Mouse (Mus musculus) cerebellum, adult 2 months (tissue): ENCODE results near the gene Gmppb. TPM values are rescaled to one million over a fixed set of nuclear protein-coding genes. Genes with fewer than 3 reads are reported as not detected.

Source experiments
- DNase-seq, 2 experiments: peaks; one replicate each; pipeline ENCODE4 v3.0.0; 2021
- H3K27ac ChIP-seq: fragments of 200-500 bp; 2 replicates; pipeline ENCODE4 v1.5.1; 2012; ENCODE audit warnings: low read length, control low read depth, inconsistent platforms; ENCODE audit not compliant: insufficient read depth
- H3K27me3 ChIP-seq: fragments of 200-500 bp; 2 replicates; pipeline ENCODE4 v1.6.1; 2012; ENCODE audit warnings: inconsistent platforms, mild to moderate bottlenecking, low read length, moderate library complexity; ENCODE audit not compliant: control insufficient read depth, insufficient read depth
- H3K4me1 ChIP-seq: fragments of 200-500 bp; 2 replicates; pipeline ENCODE4 v1.6.1; 2011; ENCODE audit warnings: low read length; ENCODE audit not compliant: control insufficient read depth, insufficient read depth
- H3K4me3 ChIP-seq: fragments of 200-500 bp; replicated peaks from 2 replicates; pipeline ENCODE3; 2011; ENCODE audit warnings: mild to moderate bottlenecking, low read depth, low read length, control low read depth; ENCODE audit not compliant: insufficient read depth
- CTCF ChIP-seq: fragments of 200-500 bp; IDR thresholded peaks from 2 replicates; pipeline ENCODE4 v1.5.1; 2011; ENCODE audit warnings: low read depth, mild to moderate bottlenecking, control low read depth, low read length, moderate library complexity, borderline replicate concordance; ENCODE audit not compliant: insufficient read depth
- POLR2A ChIP-seq: fragments of 200-500 bp; IDR thresholded peaks from 2 replicates; pipeline ENCODE4 v1.6.1; 2011; ENCODE audit warnings: low read length, control low read depth, borderline replicate concordance; ENCODE audit not compliant: insufficient read depth
- WGBS: fragments of 180-500 bp; shearing (Covaris S2); methylation state at CpG from one replicate; pipeline ENCODE4 v1.1.7; 2018; 5-methylcytosine and 5-hydroxymethylcytosine counted together
- polyA plus RNA-seq: library from polyadenylated mRNA; depleted of rRNA; stranded (reverse); fragments of >200 nt; gene quantifications from 2 replicates; pipeline ENCODE4 v1.2.3, GENCODE M21; 2012

Gmppb gene
- polyA plus RNA-seq, 1 experiment: 16.5 TPM

DNA sequence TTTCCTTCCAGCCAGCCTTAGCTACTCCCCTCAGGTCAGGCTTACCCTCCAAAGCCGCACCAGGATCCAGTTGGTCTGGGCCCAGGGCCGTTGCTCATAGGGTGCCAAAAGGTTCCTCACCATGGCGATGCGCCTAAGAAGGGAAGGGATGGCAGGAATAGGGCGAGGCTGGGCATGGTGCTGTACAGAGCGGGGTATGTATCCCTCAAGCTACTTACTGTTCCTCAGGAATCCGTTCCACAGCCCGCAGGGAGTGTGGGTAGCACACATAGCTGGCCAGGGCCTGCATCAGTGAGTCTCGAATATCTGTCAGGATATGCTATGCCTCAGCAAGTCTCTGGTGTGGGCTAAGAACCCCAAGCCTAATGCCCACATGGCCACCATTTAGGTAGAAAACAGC, 9.2 kb downstream of the Gmppb start:
- no peaks in the 10 kb centered on the region for H3K27me3 ChIP-seq
- H3K4me1 ChIP-seq: peaks cover 5% of the 10 kb centered on the region; the same call in 1 of the 2 replicates
- H3K27ac ChIP-seq: no peak overlapping the region
- H3K4me3 ChIP-seq: no peak overlapping the region
- TF ChIP-seq CTCF (no peak), POLR2A (no peak)
- WGBS: 86% methylated on average over 9 of the region's 9 CpGs
- no peak for DNase-seq

DNA sequence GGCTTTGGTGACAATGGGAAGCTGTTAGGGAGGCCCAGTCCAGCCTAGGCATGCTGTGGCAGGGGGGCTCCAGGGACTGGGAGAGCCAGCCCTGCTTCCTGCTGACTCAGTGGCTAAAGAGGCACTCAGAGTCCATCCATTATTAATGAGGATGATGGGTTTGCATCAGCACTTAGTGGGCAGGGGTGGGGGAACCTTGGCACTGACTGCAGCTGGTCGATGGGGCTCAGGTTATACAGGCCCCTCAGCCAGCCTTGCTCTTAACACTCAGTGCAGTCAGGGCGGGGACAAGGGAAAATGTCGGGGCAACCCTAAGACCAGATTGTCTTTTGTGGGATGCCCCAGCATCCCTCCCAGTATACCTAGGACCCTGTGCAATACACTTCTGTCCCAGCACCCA, 13.1 kb downstream of the Gmppb start:
- Histone ChIP-seq H3K4me1 (peaks cover 32% of the 10 kb centered on the region), H3K4me3 (no peak overlapping the region), H3K27me3 (no peaks in the 10 kb centered on the region), H3K27ac (no peak overlapping the region)
- TF ChIP-seq CTCF (no peak), POLR2A (no peak)
- WGBS: 79% methylated on average over 3 of the region's 3 CpGs
- DNase-seq: no peak

DNA sequence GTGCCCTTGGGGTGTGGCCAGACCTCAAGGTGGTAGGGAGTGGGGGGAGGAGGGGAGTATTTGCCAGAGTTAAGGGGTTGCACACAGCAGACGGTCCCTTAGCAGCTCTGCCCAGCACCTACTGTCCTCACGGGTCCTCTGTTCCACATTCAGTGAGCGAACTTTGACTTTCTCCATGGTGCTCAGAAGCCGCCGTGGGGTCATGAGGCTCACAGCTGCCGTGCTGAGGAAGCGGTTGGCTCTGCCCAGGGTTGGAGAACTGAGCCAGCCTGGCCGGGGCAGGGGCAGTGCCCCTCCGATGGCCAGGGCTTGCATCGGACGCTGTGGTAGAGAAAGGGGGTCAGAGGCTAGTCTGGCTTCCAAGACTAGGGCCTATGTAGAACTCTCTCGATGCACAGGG, 14.3 kb downstream of the Gmppb start:
- WGBS: 83% methylated on average over 12 of the region's 12 CpGs
- TF ChIP-seq CTCF (no peak), POLR2A (no peak)
- peaks cover 37% of the 10 kb centered on the region for H3K4me1 ChIP-seq

DNA sequence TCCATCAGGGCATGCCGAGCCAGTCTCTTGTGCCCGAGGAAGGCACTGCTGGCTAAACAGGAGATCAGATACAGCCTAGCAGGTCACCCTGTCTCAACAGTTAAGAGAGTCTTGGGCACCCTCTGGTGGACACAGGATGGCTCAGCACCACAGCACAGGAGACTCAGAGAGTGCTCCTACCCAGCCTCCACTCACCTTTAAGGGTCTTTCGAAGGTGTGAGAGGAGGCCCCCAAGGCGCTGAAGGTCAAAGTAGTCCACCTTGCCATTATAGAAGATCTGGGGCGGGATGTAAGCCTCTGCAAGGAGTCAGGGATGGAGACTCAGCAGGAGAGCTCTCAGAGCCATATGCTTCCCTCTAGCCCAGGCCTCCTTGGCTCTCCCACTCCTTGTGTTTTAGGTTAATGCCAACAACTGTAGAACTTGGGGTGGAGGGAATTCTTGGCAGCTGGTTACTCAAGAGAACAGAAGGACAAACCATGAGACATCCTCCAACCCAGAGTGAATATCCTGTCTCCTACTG, 16.5 kb downstream of the Gmppb start:
- peak overlapping the region; percentile 97 for H3K27ac ChIP-seq
- H3K27me3 ChIP-seq: no peaks in the 10 kb centered on the region
- H3K4me3 ChIP-seq: no peak overlapping the region
- peaks cover 49% of the 10 kb centered on the region for H3K4me1 ChIP-seq
- DNase-seq: peak; percentile 88
- WGBS: 6% methylated on average over 5 of the region's 5 CpGs
- TF ChIP-seq POLR2A (no peak), CTCF (peak; percentile 82)

More for the DNA sequence above, 14.3 kb downstream of the Gmppb start:
- H3K27ac ChIP-seq: no peak overlapping the region
- no peak overlapping the region for H3K4me3 ChIP-seq
- no peak for DNase-seq
- no peaks in the 10 kb centered on the region for H3K27me3 ChIP-seq

DNA sequence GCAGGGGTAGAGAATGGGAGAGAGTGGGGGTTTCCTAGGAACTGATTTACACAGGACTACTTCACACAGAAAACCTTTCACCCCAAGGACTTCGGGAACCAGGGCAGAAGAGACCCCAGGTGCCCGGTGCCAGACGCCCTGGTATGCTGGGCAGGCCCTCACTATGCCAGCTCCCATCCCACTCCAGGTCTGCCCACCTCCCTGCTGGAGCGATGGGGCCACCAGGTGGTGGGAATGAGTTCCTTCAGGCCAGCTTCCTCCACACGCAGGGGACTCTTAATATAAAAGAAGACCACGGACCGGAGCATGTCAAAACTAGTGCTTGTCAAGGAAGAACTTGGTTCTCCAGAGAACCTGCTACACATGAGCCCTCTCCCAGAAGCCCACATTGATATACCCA, 18.2 kb downstream of the Gmppb start:
- DNase-seq: peak in 1 of 2 experiments; percentile 34
- peak overlapping the region; percentile 97 for H3K27ac ChIP-seq
- WGBS: 52% methylated on average over 7 of the region's 7 CpGs
- TF ChIP-seq CTCF: no peak
- H3K27me3 ChIP-seq: no peaks in the 10 kb centered on the region
- H3K4me3 ChIP-seq: no peak overlapping the region
- H3K4me1 ChIP-seq: peaks cover 60% of the 10 kb centered on the region

DNA sequence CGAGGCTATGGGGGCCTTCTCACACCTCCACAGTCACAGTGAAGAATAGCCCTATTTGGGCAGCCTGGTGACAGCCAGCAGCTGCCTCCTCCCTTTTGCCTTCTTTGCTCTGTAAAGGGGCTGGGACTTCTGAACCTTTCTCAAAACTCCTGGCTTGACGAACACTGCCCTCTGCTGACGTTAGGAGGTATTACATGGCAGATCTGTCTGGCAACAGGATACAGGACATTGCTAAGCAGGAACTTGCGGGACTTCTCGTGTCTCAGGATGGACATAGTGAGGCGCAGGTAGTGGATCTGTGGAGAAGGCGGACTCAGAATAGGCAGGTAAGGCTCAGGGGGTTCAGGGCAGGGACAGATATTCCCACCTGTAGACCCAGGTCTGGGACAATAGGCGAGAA, 18.9 kb downstream of the Gmppb start:
- Histone ChIP-seq H3K4me3 (no peak overlapping the region), H3K27me3 (no peaks in the 10 kb centered on the region), H3K4me1 (peaks cover 67% of the 10 kb centered on the region), H3K27ac (no peak overlapping the region; the same call in 1 of the 2 replicates)
- DNase-seq: peak; percentile 87 to 93
- 15% methylated on average over 8 of the region's 8 CpGs for WGBS
- TF ChIP-seq POLR2A (no peak), CTCF (peak; percentile 91)

DNA sequence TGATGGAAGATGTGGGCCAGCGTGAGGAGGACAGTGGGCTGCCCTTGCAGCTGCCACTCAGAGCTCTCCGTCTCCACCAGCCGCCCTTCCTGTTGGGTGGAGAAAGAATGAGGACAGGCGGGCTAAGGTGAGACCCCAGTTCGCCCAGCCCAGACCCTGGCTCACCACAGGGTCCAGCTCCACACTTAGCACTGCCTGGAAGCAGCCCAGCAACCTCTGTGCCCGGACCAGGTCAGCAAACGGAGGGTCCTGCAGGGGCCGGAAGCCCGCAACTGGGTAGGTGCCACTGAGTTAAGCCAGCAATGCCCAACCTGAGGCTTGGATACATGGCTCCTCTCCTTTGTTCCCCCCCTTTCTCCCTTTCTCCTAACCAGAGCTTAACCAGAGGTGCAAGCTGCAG, 20.0 kb downstream of the Gmppb start:
- WGBS: 88% methylated on average over 9 of the region's 9 CpGs
- Histone ChIP-seq H3K27ac (no peak overlapping the region), H3K4me3 (no peak overlapping the region), H3K4me1 (peaks cover 69% of the 10 kb centered on the region), H3K27me3 (no peaks in the 10 kb centered on the region)
- DNase-seq: no peak
- TF ChIP-seq POLR2A: no peak
- no peak for TF ChIP-seq CTCF

DNA sequence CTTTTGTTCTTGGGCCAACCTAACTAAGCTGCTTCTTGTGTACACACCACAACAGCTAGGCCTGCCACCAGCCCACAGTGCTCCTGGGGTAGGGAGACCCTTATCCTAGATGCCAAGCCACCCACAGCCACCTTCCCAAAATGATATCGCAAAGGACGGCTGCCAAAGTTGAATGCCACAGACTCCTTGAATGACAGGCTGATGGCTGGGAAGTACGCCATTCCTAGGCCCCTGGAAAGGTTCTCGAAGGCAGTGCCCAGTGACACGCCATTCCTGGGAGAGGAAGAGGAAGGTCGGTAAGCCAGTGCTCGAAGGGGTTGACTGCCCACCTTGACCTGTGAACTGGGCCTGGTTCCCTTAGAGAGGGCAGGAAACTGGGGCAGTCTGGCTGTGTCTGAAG, 20.5 kb downstream of the Gmppb start:
- 41% methylated on average over 7 of the region's 7 CpGs for WGBS
- TF ChIP-seq CTCF: no peak
- TF ChIP-seq POLR2A: no peak
- H3K4me3 ChIP-seq: no peak overlapping the region
- no peak for DNase-seq
- H3K27ac ChIP-seq: peak overlapping the region; percentile 51
- no peaks in the 10 kb centered on the region for H3K27me3 ChIP-seq
- H3K4me1 ChIP-seq: peaks cover 65% of the 10 kb centered on the region
